8 mouse cellular contexts compared by ENCODE assay signal in genomic region chr11:120188102-120188480, GRCm38 (mm10). TPM values are rescaled to one million over a fixed set of nuclear protein-coding genes. Genes with fewer than 3 reads are reported as not detected.
A peak's percentile ranks its signal among the peaks of the same experiment; 100 is the strongest.
DNase-seq lines count a peak whose midpoint lies in the region; ATAC-seq and TF ChIP-seq lines count a peak whose summit lies in the region.

No protein-coding gene starts in this region.

- H3K4me3 ChIP-seq in left cerebral cortex, adult 2 months = peak overlapping the region; percentile 79
- peak overlapping the region; percentile 80 for H3K4me3 ChIP-seq in brown adipose tissue, adult 24 weeks (ENCODE audit: insufficient read depth, low read depth, low read length)
- H3K4me3 ChIP-seq in forebrain, postnatal 0 days (ENCODE audit: low read depth, low read length) = peak overlapping the region; percentile 92

- peak overlapping the region; percentile 95 for H3K9ac ChIP-seq in forebrain, postnatal 0 days

- H3K36me3 ChIP-seq in forebrain, postnatal 0 days (ENCODE audit: insufficient read depth) = no peaks in the 10 kb centered on the region

- peak overlapping the region; percentile 95 for H3K27ac ChIP-seq in left cerebral cortex, adult 2 months
- H3K27ac ChIP-seq in brown adipose tissue, adult 24 weeks (replicated peaks; ENCODE audit: low read depth, low read length) = peak overlapping the region; percentile 76
- H3K27ac ChIP-seq in forebrain, postnatal 0 days (ENCODE audit: low read depth, low read length) = peak overlapping the region; percentile 95

- intact Hi-C loops in left cerebral cortex, adult 2 months (cut with DNase I) = loop anchor here (1.0 to 2.0 kb wide), 2 partner anchors 48 to 119 kb away; no protein-coding TSS in a partner anchor

- no peaks in the 10 kb centered on the region for H3K9me3 ChIP-seq in forebrain, postnatal 0 days (ENCODE audit: low read length)

- H3K4me2 ChIP-seq in forebrain, postnatal 0 days (ENCODE audit: low read depth) = peak overlapping the region; percentile 97

- WGBS in forebrain, postnatal 0 days = under 1% methylated on average over 24 of the region's 24 CpGs

- H3K4me1 ChIP-seq in brown adipose tissue, adult 24 weeks (ENCODE audit: control insufficient read depth, insufficient read depth, insufficient read length, low read length) = peaks cover 20% of the 10 kb centered on the region
- H3K4me1 ChIP-seq in forebrain, postnatal 0 days (ENCODE audit: insufficient read depth) = peaks cover 25% of the 10 kb centered on the region

- no peak for ATAC-seq in forebrain, postnatal 0 days
- ATAC-seq in frontal cortex, adult (ENCODE audit: low TSS enrichment) = no peak

- TF ChIP-seq CTCF in left cerebral cortex, adult 2 months (IDR thresholded peaks at IDR 0.05) = no peak
- no peak for TF ChIP-seq CTCF in forebrain, postnatal 0 days (IDR thresholded peaks at IDR 0.05; ENCODE audit: low read depth)

- peak; percentile 33 to 35 for DNase-seq in left cerebral cortex, adult 2 months (ENCODE audit: extremely low spot score in 1 of 2, low spot score in 2 of 2)
- DNase-seq in left cerebral cortex, adult 9 months (ENCODE audit: low spot score in 2 of 2) = no peak
- DNase-seq in forebrain, postnatal 0 days = no peak
- DNase-seq in kidney, adult 9 months = peak; percentile 52
- DNase-seq in lung, postnatal 14 days = peak; percentile 46
- peak; percentile 70 for DNase-seq in testis, postnatal 10 days (ENCODE audit: low spot score)

- no peaks in the 10 kb centered on the region for H3K27me3 ChIP-seq in forebrain, postnatal 0 days (ENCODE audit: insufficient read depth, low read length)

RNA-seq across cellular contexts. Expression of gene Slc38a10, which starts 36.9 kb away (rescaled TPM):
- total RNA-seq in left cerebral cortex, adult 2 months (2021) = 10 to 100 TPM; 81.0 to 82.4 TPM
- polyA plus RNA-seq in brown adipose tissue, adult 24 weeks (2012; ENCODE audit: insufficient read depth, insufficient read length, missing spikeins) = 80.3 and 82.0 TPM in 2 replicates
- total RNA-seq in forebrain, postnatal 0 days (2014; rRNA removed) = 114 and 147 TPM in 2 replicates
- polyA plus RNA-seq in forebrain, postnatal 0 days (2015; fragmentation: Nextera tagmentation; extraction: Ambion mirVana) = 90.4 and 97.0 TPM in 2 replicates

RNA-seq across cellular contexts. Expression of gene Bahcc1, which starts 44.7 kb away (rescaled TPM):
- total RNA-seq in left cerebral cortex, adult 2 months (2021) = 10 to 100 TPM; 20.6 to 21.3 TPM
- 5.7 and 5.9 TPM in 2 replicates for polyA plus RNA-seq in brown adipose tissue, adult 24 weeks (2012; ENCODE audit: insufficient read depth, insufficient read length, missing spikeins)
- 19.3 and 26.5 TPM in 2 replicates for total RNA-seq in forebrain, postnatal 0 days (2014; rRNA removed)
- polyA plus RNA-seq in forebrain, postnatal 0 days (2015; fragmentation: Nextera tagmentation; extraction: Ambion mirVana) = 3.9 and 6.5 TPM in 2 replicates

Comparison
In these comparisons a context has a peak if more than half of its experiments do, and no peak if none do; other contexts are left out.
1. DNase-seq: peak in left cerebral cortex, adult 2 months (2 of 2), kidney, adult 9 months (single experiment), lung, postnatal 14 days (single experiment) and testis, postnatal 10 days (single experiment); none in left cerebral cortex, adult 9 months (0 of 2) and forebrain, postnatal 0 days (single experiment).
2. Peak in every context shown above with its lines, with median percentiles within 50 percentile points of each other: H3K27ac ChIP-seq and H3K4me3 ChIP-seq.